Mouse (Mus musculus) NIH3T3 (cell line): ENCODE results near the gene Atg4b.
"Not testable (repeated sequence)": the region's sequence is repeated elsewhere in the genome, so short reads cannot be mapped to it uniquely, and the experiment has no call there.

Experiments
- DNase-seq: peaks from one replicate; pipeline ENCODE4 v3.0.0-alpha.2; 2012; ENCODE audit warnings: low read depth

The Atg4b gene

DNA sequence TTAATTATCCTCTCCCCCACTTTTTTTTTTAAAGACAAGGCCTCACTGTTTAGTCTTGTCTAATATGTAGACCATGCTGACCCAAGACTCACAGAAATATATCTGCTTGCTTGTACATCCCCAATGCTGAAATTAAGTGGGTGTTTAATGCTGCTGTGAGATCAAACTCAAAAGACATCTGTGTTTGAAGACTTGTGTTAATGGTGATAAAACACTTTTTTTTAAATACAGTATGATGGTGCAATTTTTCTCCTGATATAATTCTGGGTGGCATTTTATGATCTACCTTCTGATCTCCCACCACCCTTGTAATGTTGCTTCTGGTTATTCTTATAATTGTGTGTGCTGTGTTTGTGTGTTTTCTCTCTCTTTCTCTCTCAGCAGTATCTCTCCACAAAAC, 4.9 kb downstream of the Atg4b start:
- no peak for DNase-seq

- no peak for DNase-seq
Observed at GRCm38 (mm10) chr1:93760076-93760475, 8.8 kb downstream of the Atg4b start.

DNA sequence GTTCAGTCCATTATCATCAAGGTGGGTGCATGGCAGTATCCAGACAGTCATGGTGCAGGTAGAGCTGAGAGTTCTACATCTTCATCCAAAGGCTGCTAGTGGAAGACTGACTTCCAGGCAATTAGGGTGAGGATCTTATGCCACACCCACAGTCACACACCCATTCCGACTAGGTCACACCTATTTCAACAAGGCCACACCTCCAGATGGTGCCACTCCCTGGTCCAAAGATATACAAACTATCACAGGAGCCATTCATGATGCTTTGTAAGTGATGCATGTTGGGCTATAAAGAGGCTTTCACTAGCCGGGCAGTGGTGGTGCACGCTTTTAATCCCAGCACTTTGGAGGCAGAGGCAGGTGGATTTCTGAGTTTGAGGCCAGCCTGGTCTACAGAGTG, 12.2 kb downstream of the Atg4b start:
- DNase-seq, result not testable (repeated sequence)

- DNase-seq, result no peak
Observed at GRCm38 (mm10) chr1:93764871-93765591, 13.7 kb downstream of the Atg4b start.

GRCm38 (mm10) chr1:93767600-93767999, 16.3 kb downstream of the Atg4b start:
- DNase-seq, result no peak

DNA sequence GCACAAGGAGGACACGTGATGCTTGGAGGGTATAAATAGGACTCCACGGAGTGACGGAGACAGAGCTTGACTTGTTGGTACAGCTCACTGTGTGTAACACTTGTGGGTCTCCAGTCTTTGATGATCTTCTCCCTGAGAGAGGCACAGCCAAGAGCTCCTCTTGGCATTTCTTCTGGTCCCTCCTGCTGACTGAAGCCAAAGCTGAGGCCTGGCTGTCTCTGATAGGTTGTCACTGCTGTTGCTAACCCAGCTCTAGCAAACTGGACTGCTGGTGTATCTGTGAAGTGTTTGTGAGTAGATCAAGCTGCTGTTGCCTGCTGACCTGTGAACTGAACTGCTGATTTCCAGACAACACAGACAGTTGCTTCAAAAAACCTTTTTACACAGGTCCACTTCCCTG, 18.6 kb downstream of the Atg4b start:
- no peak for DNase-seq

GRCm38 (mm10) chr1:93776686-93777085, 25.4 kb downstream of the Atg4b start:
- no peak for DNase-seq

- DNase-seq, result no peak
Observed at GRCm38 (mm10) chr1:93786912-93787311, 35.6 kb downstream of the Atg4b start.

DNA sequence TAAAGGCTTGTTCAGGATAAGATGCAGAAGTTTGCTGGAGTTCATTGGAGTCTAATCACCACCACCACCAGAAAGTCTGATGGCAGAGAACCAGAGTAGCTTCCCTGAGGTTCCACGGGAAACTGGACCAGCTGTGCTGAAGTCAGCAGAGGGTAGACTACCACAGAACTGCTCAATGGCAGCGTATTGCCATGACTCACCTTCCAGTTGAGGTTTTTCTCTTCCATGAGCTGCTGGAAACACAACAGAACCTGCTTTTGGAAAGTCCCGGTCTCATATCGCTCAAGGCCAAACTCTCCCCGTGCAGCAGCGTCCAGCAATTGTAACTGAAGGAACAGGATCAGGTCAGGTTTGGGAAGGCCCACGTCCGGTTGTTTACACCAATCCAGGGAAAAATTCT, 43.2 kb downstream of the Atg4b start:
- DNase-seq, result no peak

DNA sequence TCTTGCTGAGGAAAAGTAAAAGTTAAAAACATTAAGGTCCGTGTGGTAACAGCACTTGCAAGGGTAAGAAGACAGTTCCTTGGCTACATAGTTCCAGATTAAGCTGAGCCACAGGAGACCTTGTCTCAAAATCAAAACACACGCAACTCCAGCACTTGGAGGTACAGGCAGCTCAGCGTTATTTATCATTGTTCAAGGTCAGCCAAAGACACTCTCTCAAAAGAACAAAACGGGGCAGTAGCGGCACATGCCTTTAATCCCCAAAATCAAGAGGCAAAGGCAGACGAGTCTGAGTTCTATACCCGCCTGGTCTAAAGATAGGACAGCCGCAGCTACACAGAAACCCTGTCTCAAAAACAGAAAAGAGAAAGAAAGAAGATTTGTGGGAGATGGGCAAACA, 44.6 kb downstream of the Atg4b start:
- DNase-seq, result no peak

DNA sequence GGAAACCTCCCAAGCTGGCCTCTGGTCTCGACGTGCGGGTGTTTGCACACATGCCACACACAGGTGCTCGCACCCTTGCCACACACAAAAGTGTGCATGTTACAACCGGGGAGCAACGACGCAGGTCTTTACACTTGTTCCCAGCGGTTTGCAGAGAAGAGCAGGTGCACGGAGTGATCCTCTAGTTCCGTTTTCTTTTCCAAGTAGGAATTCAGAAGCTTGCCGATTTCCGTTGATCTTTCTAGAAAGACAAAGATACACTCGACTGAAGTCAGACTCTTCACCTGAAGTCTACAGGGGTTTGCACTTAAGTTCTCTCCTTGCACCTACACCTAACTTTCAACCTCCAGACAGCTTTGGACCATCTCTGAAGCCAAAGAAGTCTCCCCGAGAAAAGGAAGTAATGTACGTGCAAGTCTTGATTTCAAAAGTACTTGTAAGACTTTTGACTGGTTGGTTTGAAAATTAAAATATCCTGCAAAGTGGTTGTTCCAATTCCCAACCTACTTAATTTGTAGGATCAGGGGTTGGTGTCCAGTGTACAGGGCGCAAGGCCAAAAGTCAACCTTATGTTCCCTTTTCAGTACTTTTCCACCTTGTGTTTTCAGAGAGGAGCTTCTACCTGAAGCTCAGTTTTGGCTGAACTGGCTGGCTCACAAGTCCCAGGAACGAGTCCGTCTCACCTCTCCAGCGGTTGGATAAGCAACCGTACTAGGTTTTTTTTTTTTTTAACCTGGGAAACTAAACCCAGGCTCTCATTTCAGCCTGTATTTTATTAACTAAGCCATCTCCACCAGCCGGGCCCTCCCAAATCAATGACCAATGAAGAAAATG, 49.6 kb downstream of the Atg4b start:
- no peak for DNase-seq

- peak; percentile 98 for DNase-seq
Observed at GRCm38 (mm10) chr1:93801741-93802238, 50.5 kb downstream of the Atg4b start, which contains the start of gene Dtymk. Gene Dtymk, minus strand, starts transcription at chr1:93801934.

DNA sequence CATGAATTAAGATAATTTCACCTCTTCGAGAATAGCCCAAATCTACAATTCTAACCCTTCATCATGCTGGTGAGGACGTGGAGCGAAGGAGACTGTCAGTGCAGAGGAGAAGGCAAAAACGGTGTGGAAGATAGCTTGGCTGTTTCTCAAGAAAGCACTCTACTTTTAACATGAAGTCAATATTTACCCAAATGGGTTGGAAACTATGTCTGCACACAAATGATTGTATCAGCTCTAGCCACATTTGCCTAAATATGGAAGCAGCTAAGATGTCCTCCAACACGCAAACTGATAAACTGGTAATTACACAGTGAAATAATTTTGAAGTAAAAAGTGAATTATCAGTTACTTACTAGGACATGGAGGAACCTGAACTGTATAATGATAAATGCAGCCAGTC, 51.5 kb downstream of the Atg4b start:
- DNase-seq, result no peak

DNA sequence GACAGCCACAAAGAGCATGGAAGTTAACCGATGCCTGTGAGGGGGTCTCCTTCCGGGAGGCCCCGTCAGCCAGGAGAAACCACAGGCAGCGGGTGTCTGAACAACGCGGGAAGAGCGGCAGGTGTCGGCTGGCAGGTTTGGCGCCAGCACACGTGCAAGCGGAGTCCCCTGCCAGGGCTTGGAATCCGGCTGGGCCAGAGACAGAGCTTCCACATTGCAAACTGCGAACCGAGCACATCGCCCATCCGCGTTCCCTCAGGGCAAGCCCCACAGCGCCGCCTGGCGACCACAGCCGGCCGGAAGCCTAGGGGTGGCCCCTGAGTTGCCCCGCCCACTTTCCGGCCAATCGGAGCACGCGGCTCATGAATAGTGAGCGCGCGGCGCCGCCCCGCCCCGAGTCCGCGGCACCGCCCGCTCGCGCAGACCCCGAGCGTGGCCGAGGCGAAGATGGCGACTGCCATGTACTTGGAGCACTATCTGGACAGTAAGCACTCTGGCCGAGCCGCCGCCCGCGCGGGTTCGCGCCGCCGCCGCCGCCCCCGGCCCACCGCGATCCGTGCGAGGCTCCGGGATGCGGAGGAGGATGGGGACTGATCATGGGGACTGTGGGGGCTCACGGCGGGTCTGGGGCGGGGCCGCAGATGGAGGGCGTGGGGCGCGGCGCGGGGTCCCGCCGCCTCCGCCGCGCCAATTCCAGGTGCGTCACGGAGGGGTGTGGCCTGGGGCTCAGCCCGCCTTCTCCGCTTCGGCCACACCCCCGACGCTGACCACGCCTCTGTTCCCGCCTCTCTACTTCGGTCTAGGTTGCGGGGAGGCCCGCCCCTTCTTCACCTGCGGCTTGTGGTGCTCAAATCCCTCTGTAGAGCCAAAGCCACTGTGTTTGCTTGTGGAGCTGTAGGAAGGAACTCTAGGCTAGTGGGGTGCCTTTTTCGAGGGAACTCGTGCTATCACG, 52.5 kb downstream of the Atg4b start, which contains the start of gene Ing5:
TSS of gene Ing5 (plus strand) at position 410 of the 952 bp plus-strand sequence.
- DNase-seq, result peak; percentile 100

DNA sequence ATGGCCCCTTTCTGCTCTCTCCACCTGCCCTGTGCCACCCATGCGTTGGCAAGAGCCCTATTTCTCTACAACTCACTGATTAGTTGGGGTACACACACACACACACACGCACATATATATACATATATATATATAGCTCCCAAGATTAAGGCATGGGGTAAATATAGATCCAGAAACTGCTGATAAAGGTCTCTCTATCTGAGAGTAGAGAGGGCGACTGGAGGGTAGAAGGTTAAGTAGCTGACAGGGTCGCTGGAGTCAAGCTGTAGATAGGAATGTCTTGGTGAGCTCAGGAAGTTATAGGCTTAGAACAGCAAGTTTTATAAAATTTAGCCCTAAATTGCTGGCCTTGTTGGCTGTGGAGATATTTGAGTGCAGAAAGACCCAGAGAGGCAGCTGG, 53.5 kb downstream of the Atg4b start:
- DNase-seq, result no peak

- no peak for DNase-seq
Observed at GRCm38 (mm10) chr1:93805221-93805951, 54.1 kb downstream of the Atg4b start.

DNA sequence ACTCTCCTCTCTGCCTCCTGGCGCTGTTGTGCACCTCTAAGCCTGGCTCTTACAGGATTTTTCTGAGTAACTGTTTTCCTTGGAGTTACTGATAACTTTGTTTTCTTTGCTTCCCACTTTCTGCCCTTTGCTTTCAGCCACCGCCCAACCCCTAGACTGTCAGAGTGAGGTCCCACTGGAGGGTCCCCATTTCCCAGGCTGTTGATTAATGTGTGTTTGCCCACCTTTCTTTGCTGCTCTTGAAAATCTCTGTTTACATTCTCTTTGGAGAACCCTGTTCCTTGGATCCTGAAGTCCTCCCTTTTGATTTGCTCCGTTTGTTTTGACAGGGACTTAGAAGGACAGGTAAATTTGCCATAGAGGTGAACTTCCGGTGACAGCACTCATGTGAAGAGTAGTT, 57.6 kb downstream of the Atg4b start:
- DNase-seq, result no peak

- no peak for DNase-seq
Observed at GRCm38 (mm10) chr1:93810011-93810410, 58.7 kb downstream of the Atg4b start.

DNA sequence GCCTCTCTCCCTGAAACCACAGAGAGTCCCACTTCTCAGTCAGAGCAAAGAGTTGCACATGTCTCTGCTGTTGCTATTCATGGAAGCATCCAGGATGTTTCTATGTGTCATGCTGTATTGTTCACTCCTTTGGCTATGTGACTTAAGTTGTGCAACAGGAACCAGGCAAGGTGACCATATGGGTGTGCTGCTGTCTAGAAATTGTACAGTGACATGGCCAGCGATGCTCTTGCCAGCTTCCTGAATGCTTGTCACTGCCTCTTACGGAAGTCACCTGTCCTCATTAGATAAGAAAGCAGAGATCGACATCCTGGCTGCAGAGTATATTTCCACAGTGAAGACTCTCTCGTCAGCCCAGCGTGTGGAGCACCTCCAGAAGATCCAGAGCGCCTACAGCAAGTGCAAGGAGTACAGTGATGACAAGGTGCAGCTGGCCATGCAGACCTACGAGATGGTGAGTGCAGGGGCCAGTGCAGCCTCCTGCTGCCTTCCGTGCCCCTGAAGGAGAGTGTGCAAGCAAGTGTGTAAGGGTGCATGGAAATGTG, 60.3 kb downstream of the Atg4b start:
- no peak for DNase-seq

- no peak for DNase-seq
Observed at GRCm38 (mm10) chr1:93817823-93818532, 66.7 kb downstream of the Atg4b start.
